Mouse (Mus musculus) c-Kit-positive CD71-positive TER-119-positive erythroid progenitor cells, embryonic 14.5 days (primary cell): ENCODE measurements at regions not wholly inside any gene's neighbourhood (a gene's known extent, or its start where the extent isn't known, plus 50 kb on each side); places are given as distances from the start of the nearest gene placed in this dataset.
A peak's percentile ranks its signal among the peaks of the same experiment; 100 is the strongest.

Source experiments
- DNase-seq: peaks from one replicate; pipeline ENCODE4 v3.0.0-alpha.2; 2013; ENCODE audit warnings: low spot score

GRCm38 (mm10) chr1:94642296-94642695 lies 589.9 kb upstream of the Pdcd1 start:
- DNase-seq: no peak

- no peak for DNase-seq
Observed at GRCm38 (mm10) chr1:94658218-94658617, 605.9 kb upstream of the Pdcd1 start.

- DNase-seq: no peak
Observed at GRCm38 (mm10) chr1:94671641-94672040, 619.3 kb upstream of the Pdcd1 start.

- DNase-seq: no peak
Observed at GRCm38 (mm10) chr1:94700517-94700916, 612.9 kb upstream of the Fam174a start.

- peak; percentile 16 for DNase-seq
Observed at GRCm38 (mm10) chr1:94701688-94702087, 611.7 kb upstream of the Fam174a start.

- no peak for DNase-seq
Observed at GRCm38 (mm10) chr1:94712812-94713211, 600.6 kb upstream of the Fam174a start.

- DNase-seq: no peak
Observed at GRCm38 (mm10) chr1:94717699-94718098, 595.7 kb upstream of the Fam174a start.

- no peak for DNase-seq
Observed at GRCm38 (mm10) chr1:94753523-94753922, 559.9 kb upstream of the Fam174a start.

- DNase-seq: no peak
Observed at GRCm38 (mm10) chr1:94789019-94789585, 524.3 kb upstream of the Fam174a start.

- no peak for DNase-seq
Observed at GRCm38 (mm10) chr1:94790604-94791003, 522.8 kb upstream of the Fam174a start.

- peak; percentile 8 for DNase-seq
Observed at GRCm38 (mm10) chr1:94791052-94791451, 522.4 kb upstream of the Fam174a start.

GRCm38 (mm10) chr1:94796028-94796427 lies 517.4 kb upstream of the Fam174a start:
- DNase-seq: no peak

- no peak for DNase-seq
Observed at GRCm38 (mm10) chr1:94803722-94804121, 509.7 kb upstream of the Fam174a start.

- DNase-seq: no peak
Observed at GRCm38 (mm10) chr1:94804877-94805276, 508.5 kb upstream of the Fam174a start.

GRCm38 (mm10) chr1:94827628-94828027 lies 485.8 kb upstream of the Fam174a start:
- DNase-seq: no peak

GRCm38 (mm10) chr1:94835982-94836381 lies 477.4 kb upstream of the Fam174a start:
- DNase-seq: no peak

- no peak for DNase-seq
Observed at GRCm38 (mm10) chr1:94851522-94851921, 461.9 kb upstream of the Fam174a start.

- DNase-seq: peak; percentile 19
Observed at GRCm38 (mm10) chr1:94858464-94858863, 455.0 kb upstream of the Fam174a start.

- DNase-seq: no peak
Observed at GRCm38 (mm10) chr1:94868872-94869271, 444.6 kb upstream of the Fam174a start.

GRCm38 (mm10) chr1:94880553-94880952 lies 432.9 kb upstream of the Fam174a start:
- no peak for DNase-seq

- no peak for DNase-seq
Observed at GRCm38 (mm10) chr1:94904982-94905507, 408.4 kb upstream of the Fam174a start.

GRCm38 (mm10) chr1:94910839-94911238 lies 402.6 kb upstream of the Fam174a start:
- no peak for DNase-seq
